Mouse (Mus musculus): Measurements from ENCODE around the gene Eef1akmt4. TPM values are rescaled to one million over a fixed set of nuclear protein-coding genes. Genes with fewer than 3 reads are reported as not detected.

Eef1akmt4 gene
- total and polyA plus RNA-seq, 3 experiments = 5.7 to 9.1 (median 7.7) TPM

DNA sequence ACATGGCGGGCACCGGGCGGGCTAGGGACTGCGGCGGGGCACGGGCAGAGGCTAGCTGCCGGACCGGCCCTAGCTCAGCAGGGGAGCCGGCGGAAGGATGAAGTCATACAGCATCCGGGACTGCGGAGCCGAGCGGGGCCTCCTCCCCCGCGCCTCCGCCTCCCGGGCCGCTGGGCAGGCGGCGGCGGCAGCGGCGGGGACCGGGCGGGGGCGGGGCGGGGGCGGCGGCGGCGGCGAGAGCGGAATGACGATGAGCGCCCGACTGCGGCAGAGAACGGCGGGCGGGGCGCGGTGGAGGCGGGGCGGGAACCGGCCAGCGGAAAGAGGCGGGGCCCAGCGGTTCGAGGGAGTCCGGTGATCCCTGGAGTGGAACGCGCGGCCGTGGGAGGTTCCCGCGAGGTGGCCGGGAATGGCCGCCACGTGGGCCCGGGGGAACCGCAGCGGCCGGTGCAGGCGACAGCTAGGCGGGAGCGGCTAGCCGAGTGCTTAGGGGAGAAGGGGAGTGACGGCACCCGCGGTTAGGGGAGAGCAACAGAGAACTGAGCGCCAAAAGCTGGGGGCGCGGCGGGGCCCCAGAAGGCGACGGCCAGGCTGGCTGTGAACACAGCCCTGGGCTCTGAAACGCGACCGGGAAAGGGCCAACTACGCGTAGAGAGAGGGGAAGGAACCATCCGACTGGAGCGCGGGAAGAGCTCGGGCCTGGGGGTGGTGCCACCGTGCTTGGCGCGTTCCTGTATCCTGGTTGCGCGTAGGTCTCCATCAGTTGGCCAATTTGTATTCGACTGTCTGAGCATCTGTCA is 10.0 kb downstream of the Eef1akmt4 start, which contains the start of gene Camk2n2:
Camk2n2 (minus strand) TSS at position 97 of the 800 bp plus-strand sequence.
- no peaks in the 10 kb centered on the region for H3K27me3 ChIP-seq (ENCODE audit: control insufficient read depth, insufficient read depth, low read length)
- peak within 1 kb of the TSS; percentile 56 for H3K4me3 ChIP-seq
- no peak within 1 kb of the TSS for H3K27ac ChIP-seq
- peak within 1 kb of the TSS; percentile 72 for H3K9ac ChIP-seq (ENCODE audit: low read depth, low read length)
- intact Hi-C loops (cut with DNase I) = no loop called here
- no peak for TF ChIP-seq CTCF (IDR thresholded peaks at IDR 0.05)
- no peak for TF ChIP-seq POLR2A (IDR thresholded peaks at IDR 0.05; ENCODE audit: insufficient read depth, low read depth, low read length)
- TF ChIP-seq EP300 (IDR thresholded peaks at IDR 0.05; ENCODE audit: insufficient read depth, low read depth, low read length) = no peak
- H3K36me3 ChIP-seq (ENCODE audit: control insufficient read depth, insufficient read depth, low read length) = no peaks in the 10 kb centered on the region
- peaks cover 1% of the 10 kb centered on the region; the same call in 1 of the 2 replicates for H3K4me1 ChIP-seq (ENCODE audit: control insufficient read depth, insufficient read depth, low read length)
- no peaks in the 10 kb centered on the region for H3K79me2 ChIP-seq (replicated peaks; ENCODE audit: control insufficient read depth, insufficient read depth, low read length)
- peak; percentile 82 to 84 for DNase-seq
- under 1% methylated on average over 75 of the region's 92 CpGs for WGBS

GRCm38 (mm10) chr16:20621991-20622685 is 10.7 kb downstream of the Eef1akmt4 start:
- H3K9ac ChIP-seq (ENCODE audit: low read depth, low read length) = peak overlapping the region; percentile 72; the same call in 1 of the 2 replicates
- DNase-seq = peak; percentile 75 to 78
- intact Hi-C loops (cut with DNase I) = loop anchor here (2.0 kb wide), 1 partner anchor 29 kb away; the partner anchor contains the start of gene Psmd2
- H3K4me3 ChIP-seq = peak overlapping the region; percentile 56
- H3K27ac ChIP-seq = no peak overlapping the region
- H3K4me1 ChIP-seq (ENCODE audit: control insufficient read depth, insufficient read depth, low read length) = peaks cover 1% of the 10 kb centered on the region; the same call in 1 of the 2 replicates
- H3K36me3 ChIP-seq (ENCODE audit: control insufficient read depth, insufficient read depth, low read length) = no peaks in the 10 kb centered on the region
- WGBS = 0% methylated on average over 37 of the region's 37 CpGs
- no peaks in the 10 kb centered on the region for H3K79me2 ChIP-seq (replicated peaks; ENCODE audit: control insufficient read depth, insufficient read depth, low read length)
- TF ChIP-seq POLR2A (IDR thresholded peaks at IDR 0.05; ENCODE audit: insufficient read depth, low read depth, low read length) = no peak
- TF ChIP-seq EP300 (IDR thresholded peaks at IDR 0.05; ENCODE audit: insufficient read depth, low read depth, low read length) = no peak
- no peak for TF ChIP-seq CTCF (IDR thresholded peaks at IDR 0.05)
- H3K27me3 ChIP-seq (ENCODE audit: control insufficient read depth, insufficient read depth, low read length) = no peaks in the 10 kb centered on the region

DNA sequence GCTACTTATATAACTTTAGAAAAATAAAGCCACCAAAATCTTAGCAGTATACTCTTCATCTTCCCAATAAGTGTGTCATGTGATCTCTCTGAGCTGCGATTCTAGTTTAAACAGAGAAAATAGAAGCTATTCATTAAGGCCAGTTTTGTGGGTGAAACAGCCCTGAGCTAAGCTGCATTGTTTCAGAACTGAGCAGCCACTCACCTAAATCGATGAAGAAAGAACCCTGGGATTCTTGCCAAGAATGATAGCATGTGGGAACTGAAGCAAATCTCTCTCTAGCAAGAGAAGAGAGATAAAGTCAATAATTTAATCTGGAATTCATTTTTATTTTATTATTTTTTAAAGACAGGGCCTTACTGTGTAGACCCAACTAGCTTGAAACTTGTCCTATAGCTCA is 11.8 kb downstream of the Eef1akmt4 start:
- Histone ChIP-seq H3K27me3 (ENCODE audit: control insufficient read depth, insufficient read depth, low read length) (no peaks in the 10 kb centered on the region), H3K4me3 (no peak overlapping the region), H3K79me2 (replicated peaks; ENCODE audit: control insufficient read depth, insufficient read depth, low read length) (no peaks in the 10 kb centered on the region), H3K9ac (ENCODE audit: low read depth, low read length) (no peak overlapping the region), H3K36me3 (ENCODE audit: control insufficient read depth, insufficient read depth, low read length) (no peaks in the 10 kb centered on the region), H3K4me1 (ENCODE audit: control insufficient read depth, insufficient read depth, low read length) (peaks cover 1% of the 10 kb centered on the region; the same call in 1 of the 2 replicates), H3K27ac (no peak overlapping the region)
- no peak for DNase-seq
- TF ChIP-seq CTCF (IDR thresholded peaks at IDR 0.05) = no peak
- 54% methylated on average over 2 of the region's 2 CpGs for WGBS
- intact Hi-C loops (cut with DNase I) = loop anchor here (2.0 kb wide), 1 partner anchor 28 kb away; the partner anchor contains the start of gene Psmd2

- Histone ChIP-seq H3K79me2 (replicated peaks; ENCODE audit: control insufficient read depth, insufficient read depth, low read length) (no peaks in the 10 kb centered on the region), H3K4me3 (no peak overlapping the region), H3K36me3 (ENCODE audit: control insufficient read depth, insufficient read depth, low read length) (no peaks in the 10 kb centered on the region), H3K9ac (ENCODE audit: low read depth, low read length) (no peak overlapping the region), H3K4me1 (ENCODE audit: control insufficient read depth, insufficient read depth, low read length) (no peaks in the 10 kb centered on the region), H3K27ac (no peak overlapping the region), H3K27me3 (ENCODE audit: control insufficient read depth, insufficient read depth, low read length) (peaks cover 5% of the 10 kb centered on the region)
- no peak for TF ChIP-seq EP300 (IDR thresholded peaks at IDR 0.05; ENCODE audit: insufficient read depth, low read depth, low read length)
- TF ChIP-seq CTCF (IDR thresholded peaks at IDR 0.05) = no peak
- no peak for TF ChIP-seq POLR2A (IDR thresholded peaks at IDR 0.05; ENCODE audit: insufficient read depth, low read depth, low read length)
- intact Hi-C loops (cut with DNase I) = no loop called here
- 64% methylated on average over 11 of the region's 11 CpGs for WGBS
- no peak for DNase-seq
Observed at GRCm38 (mm10) chr16:20628871-20629391, 17.5 kb downstream of the Eef1akmt4 start.

GRCm38 (mm10) chr16:20629731-20630634 is 18.6 kb downstream of the Eef1akmt4 start, which contains the start of gene Ece2:
Ece2 (plus strand) TSS chr16:20629828.
- no peak for TF ChIP-seq POLR2A (IDR thresholded peaks at IDR 0.05; ENCODE audit: insufficient read depth, low read depth, low read length)
- TF ChIP-seq EP300 (IDR thresholded peaks at IDR 0.05; ENCODE audit: insufficient read depth, low read depth, low read length) = no peak
- no peak for TF ChIP-seq CTCF (IDR thresholded peaks at IDR 0.05)
- Histone ChIP-seq H3K4me1 (ENCODE audit: control insufficient read depth, insufficient read depth, low read length) (no peaks in the 10 kb centered on the region), H3K79me2 (replicated peaks; ENCODE audit: control insufficient read depth, insufficient read depth, low read length) (no peaks in the 10 kb centered on the region), H3K4me3 (peak within 1 kb of the TSS; percentile 41; the same call in 1 of the 2 replicates), H3K9ac (ENCODE audit: low read depth, low read length) (peak within 1 kb of the TSS; percentile 38), H3K36me3 (ENCODE audit: control insufficient read depth, insufficient read depth, low read length) (no peaks in the 10 kb centered on the region), H3K27ac (no peak within 1 kb of the TSS), H3K27me3 (ENCODE audit: control insufficient read depth, insufficient read depth, low read length) (peaks cover 5% of the 10 kb centered on the region)
- intact Hi-C loops (cut with DNase I) = no loop called here
- peak; percentile 16 to 43 for DNase-seq
- WGBS = 9% methylated on average over 54 of the region's 54 CpGs
